Mouse (Mus musculus) intestine, embryonic 16.5 days (tissue): Measurements from ENCODE around the gene Klhl28. TPM values are rescaled to one million over a fixed set of nuclear protein-coding genes. Genes with fewer than 3 reads are reported as not detected.

Experiments used
- ATAC-seq: fragments of 200-750 bp; cut with Nextera tagmentation; 2 replicates; pipeline ENCODE4 v1.8.0; 2017; ENCODE audit warnings: moderate TSS enrichment, moderate library complexity
- H3K27ac ChIP-seq: fragments of 300-500 bp; sonication (generic); 2 replicates; pipeline ENCODE4 v1.5.1; 2014; ENCODE audit warnings: mild to moderate bottlenecking, low read length
- H3K27me3 ChIP-seq: fragments of 300-500 bp; sonication (generic); replicated peaks from 2 replicates; pipeline ENCODE4 v1.6.1; 2014; ENCODE audit warnings: low read length, control low read depth, mixed read lengths; ENCODE audit not compliant: control insufficient read depth, insufficient read depth
- H3K36me3 ChIP-seq: fragments of 300-500 bp; sonication (generic); 2 replicates; pipeline ENCODE4 v1.6.1; 2014; ENCODE audit warnings: low read length, control low read depth; ENCODE audit not compliant: control insufficient read depth, insufficient read depth
- H3K4me1 ChIP-seq: fragments of 300-500 bp; sonication (generic); 2 replicates; pipeline ENCODE4 v1.6.1; 2014; ENCODE audit warnings: low read length, control low read depth, mixed read lengths; ENCODE audit not compliant: control insufficient read depth, insufficient read depth
- H3K4me2 ChIP-seq: fragments of 300-500 bp; sonication (generic); 2 replicates; pipeline ENCODE4 v1.6.1; 2014; ENCODE audit warnings: low read depth, low read length, control low read depth
- H3K4me3 ChIP-seq: fragments of 300-500 bp; sonication (generic); 2 replicates; pipeline ENCODE4 v1.5.1; 2014; ENCODE audit warnings: mild to moderate bottlenecking, low read length
- H3K9ac ChIP-seq: fragments of 300-500 bp; sonication (generic); 2 replicates; pipeline ENCODE4 v1.6.1; 2014; ENCODE audit warnings: low read depth, low read length
- H3K9me3 ChIP-seq: fragments of 300-500 bp; sonication (generic); 2 replicates; pipeline ENCODE4 v1.6.1; 2016; ENCODE audit warnings: low read length, control low read depth; ENCODE audit not compliant: control insufficient read depth
- WGBS: fragments of 180-500 bp; shearing (Covaris S2); extraction: QIAGEN DNeasy Blood & Tissue Kit; methylation state at CpG from one replicate; pipeline ENCODE4 v1.1.7; 2014; 5-methylcytosine and 5-hydroxymethylcytosine counted together
- polyA plus RNA-seq: library from polyadenylated mRNA; unstranded; fragments of >200 nt; fragmentation: Nextera tagmentation; extraction: Ambion mirVana; gene quantifications from 2 replicates; pipeline ENCODE4 v1.2.1, GENCODE M21; 2015

The Klhl28 gene
- polyA plus RNA-seq, 1 experiment from 2014 or later = 10.9 TPM

GRCm38 (mm10) chr12:64966652-64967435 is 1.5 kb upstream of the Klhl28 start:
- ATAC-seq = no peak
- WGBS = 3% methylated on average over 19 of the region's 19 CpGs
- Histone ChIP-seq H3K4me3 (peak overlapping the region; percentile 96), H3K4me1 (peaks cover 16% of the 10 kb centered on the region), H3K4me2 (peak overlapping the region; percentile 90), H3K9me3 (no peaks in the 10 kb centered on the region), H3K9ac (peak overlapping the region; percentile 92), H3K27me3 (no peaks in the 10 kb centered on the region), H3K27ac (peak overlapping the region; percentile 89), H3K36me3 (no peaks in the 10 kb centered on the region)

DNA sequence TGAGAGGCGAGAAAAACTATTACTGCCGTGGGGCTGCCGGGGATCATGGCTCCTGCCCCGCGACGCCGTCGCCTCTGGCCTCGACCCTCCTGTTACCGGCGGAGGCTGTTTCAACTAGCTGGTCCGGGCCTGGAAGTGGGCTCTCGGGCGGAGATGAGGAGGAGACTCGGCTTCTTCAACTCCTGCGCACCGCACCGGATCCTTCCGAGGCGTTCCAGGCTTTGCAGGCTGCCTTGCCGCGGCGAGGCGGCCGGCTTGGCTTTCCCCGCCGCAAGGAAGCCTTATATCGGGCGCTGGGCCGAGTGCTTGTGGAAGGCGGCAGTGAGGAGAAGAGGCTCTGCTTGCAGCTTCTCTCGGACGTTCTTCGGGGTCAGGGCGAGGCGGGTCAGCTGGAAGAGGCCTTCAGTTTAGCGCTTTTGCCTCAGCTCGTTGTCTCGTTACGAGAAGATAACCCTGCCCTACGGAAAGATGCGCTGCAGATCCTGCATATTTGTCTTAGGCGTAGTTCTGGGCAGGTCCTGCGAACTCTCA is 832 bp upstream of the Klhl28 start:
- H3K9me3 ChIP-seq = no peaks in the 10 kb centered on the region
- no peaks in the 10 kb centered on the region for H3K27me3 ChIP-seq
- peak overlapping the region; percentile 90 for H3K4me2 ChIP-seq
- H3K27ac ChIP-seq = peak overlapping the region; percentile 89
- no peaks in the 10 kb centered on the region for H3K36me3 ChIP-seq
- under 1% methylated on average over 44 of the region's 44 CpGs for WGBS
- peak; percentile 30 for ATAC-seq
- H3K9ac ChIP-seq = peak overlapping the region; percentile 92
- peak overlapping the region; percentile 96 for H3K4me3 ChIP-seq
- peaks cover 13% of the 10 kb centered on the region for H3K4me1 ChIP-seq

GRCm38 (mm10) chr12:64964560-64964959 is 774 bp downstream of the Klhl28 start:
- Histone ChIP-seq H3K9me3 (no peaks in the 10 kb centered on the region), H3K27me3 (no peaks in the 10 kb centered on the region), H3K4me1 (peaks cover 6% of the 10 kb centered on the region; the same call in 1 of the 2 replicates), H3K4me2 (peak overlapping the region; percentile 57), H3K4me3 (peak overlapping the region; percentile 96), H3K27ac (peak overlapping the region; percentile 20; the same call in 1 of the 2 replicates), H3K9ac (peak overlapping the region; percentile 69), H3K36me3 (no peaks in the 10 kb centered on the region)
- WGBS = 17% methylated on average over 4 of the region's 4 CpGs
- 0 out of 2 replicates have a peak, but pooled peaks have one; percentile 0 for ATAC-seq

DNA sequence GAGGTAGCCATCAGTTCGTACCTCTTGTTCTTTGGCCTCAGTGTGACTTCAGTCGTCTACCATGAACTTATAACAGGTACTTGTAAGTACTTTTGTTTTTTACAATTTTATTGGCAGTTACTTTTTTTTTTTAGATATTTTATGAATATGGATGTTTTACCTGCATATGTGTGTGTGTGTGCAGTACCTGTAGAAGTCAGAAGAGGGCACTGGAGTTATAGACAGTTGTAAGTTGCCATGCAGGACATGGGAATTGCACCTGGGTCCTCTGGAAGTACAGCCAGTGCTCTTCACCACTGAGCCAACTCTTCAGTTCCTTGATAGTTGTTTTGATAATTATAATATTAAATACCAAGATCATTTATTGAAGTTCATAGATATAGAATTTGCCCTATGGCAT is 27.8 kb downstream of the Klhl28 start:
- Histone ChIP-seq H3K4me3 (no peak overlapping the region), H3K27me3 (no peaks in the 10 kb centered on the region), H3K36me3 (no peaks in the 10 kb centered on the region), H3K9ac (no peak overlapping the region), H3K27ac (no peak overlapping the region), H3K9me3 (no peaks in the 10 kb centered on the region), H3K4me1 (no peaks in the 10 kb centered on the region), H3K4me2 (no peak overlapping the region)
- 92% methylated on average over 2 of the region's 2 CpGs for WGBS
- ATAC-seq = no peak

GRCm38 (mm10) chr12:64917578-64918471 is 47.5 kb downstream of the Klhl28 start, which contains the start of gene Gm527:
Gene Gm527 (plus strand): TSS chr12:64917906.
- Histone ChIP-seq H3K27ac (peak within 1 kb of the TSS; percentile 57), H3K27me3 (no peaks in the 10 kb centered on the region), H3K36me3 (no peaks in the 10 kb centered on the region), H3K4me2 (peak within 1 kb of the TSS; percentile 86), H3K4me3 (peak within 1 kb of the TSS; percentile 85), H3K9ac (peak within 1 kb of the TSS; percentile 81), H3K4me1 (no peaks in the 10 kb centered on the region), H3K9me3 (no peaks in the 10 kb centered on the region)
- under 1% methylated on average over 75 of the region's 93 CpGs for WGBS
- peak; percentile 100 for ATAC-seq

- Histone ChIP-seq H3K9me3 (no peaks in the 10 kb centered on the region), H3K36me3 (no peaks in the 10 kb centered on the region), H3K27me3 (no peaks in the 10 kb centered on the region), H3K9ac (no peak overlapping the region), H3K27ac (no peak overlapping the region), H3K4me1 (no peaks in the 10 kb centered on the region), H3K4me3 (no peak overlapping the region), H3K4me2 (no peak overlapping the region)
- ATAC-seq = no peak
Observed at GRCm38 (mm10) chr12:64916735-64917134, 48.6 kb downstream of the Klhl28 start.

DNA sequence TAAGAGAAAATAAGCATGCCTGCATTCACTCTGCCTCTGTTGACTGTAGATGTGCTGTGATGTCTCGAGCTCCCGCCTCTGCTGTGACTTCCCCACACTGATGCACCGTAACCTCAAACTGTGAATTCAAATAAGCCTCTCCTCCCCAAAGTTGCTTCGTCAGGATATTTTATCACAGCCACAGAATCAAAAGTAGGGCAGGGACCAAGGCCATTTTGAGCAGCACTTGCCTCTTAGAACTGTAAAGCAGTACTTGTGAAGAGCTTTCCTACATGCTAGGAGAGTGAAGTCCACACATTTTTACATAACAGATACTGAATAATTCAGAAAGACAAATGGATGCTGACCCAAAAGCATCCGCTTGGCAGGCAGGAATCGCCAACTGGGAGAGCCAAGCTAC is 52.3 kb downstream of the Klhl28 start:
- H3K27ac ChIP-seq = no peak overlapping the region
- 64% methylated on average over 6 of the region's 6 CpGs for WGBS

DNA sequence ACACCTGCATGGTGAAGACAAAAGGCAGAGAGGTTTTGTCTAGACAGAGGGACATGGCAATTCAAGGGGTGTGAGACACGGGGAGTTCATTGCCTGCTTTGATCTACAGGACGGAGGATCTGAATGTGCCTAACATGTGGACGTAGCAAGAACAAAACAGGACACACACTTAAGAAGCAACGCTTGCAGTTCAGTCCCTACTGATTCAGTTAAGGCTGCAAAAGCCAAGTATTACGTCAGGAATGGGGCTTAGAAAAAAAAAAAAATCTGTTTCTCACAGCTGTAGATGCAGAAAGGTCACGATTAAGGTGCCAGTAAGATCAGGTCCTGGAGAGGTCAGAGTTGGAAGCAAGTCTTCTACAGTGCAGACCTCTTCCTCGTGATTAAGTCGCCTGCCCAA is 62.1 kb downstream of the Klhl28 start:
- H3K36me3 ChIP-seq = no peaks in the 10 kb centered on the region
- WGBS = 52% methylated on average over 8 of the region's 8 CpGs
- peak overlapping the region; percentile 42 for H3K27ac ChIP-seq

More for the DNA sequence above, 52.3 kb downstream of the Klhl28 start:
- H3K9me3 ChIP-seq = no peaks in the 10 kb centered on the region
- H3K4me2 ChIP-seq = no peak overlapping the region
- H3K4me3 ChIP-seq = no peak overlapping the region
- no peaks in the 10 kb centered on the region for H3K36me3 ChIP-seq
- H3K9ac ChIP-seq = no peak overlapping the region
- no peaks in the 10 kb centered on the region for H3K4me1 ChIP-seq
- no peaks in the 10 kb centered on the region for H3K27me3 ChIP-seq
- no peak for ATAC-seq

DNA sequence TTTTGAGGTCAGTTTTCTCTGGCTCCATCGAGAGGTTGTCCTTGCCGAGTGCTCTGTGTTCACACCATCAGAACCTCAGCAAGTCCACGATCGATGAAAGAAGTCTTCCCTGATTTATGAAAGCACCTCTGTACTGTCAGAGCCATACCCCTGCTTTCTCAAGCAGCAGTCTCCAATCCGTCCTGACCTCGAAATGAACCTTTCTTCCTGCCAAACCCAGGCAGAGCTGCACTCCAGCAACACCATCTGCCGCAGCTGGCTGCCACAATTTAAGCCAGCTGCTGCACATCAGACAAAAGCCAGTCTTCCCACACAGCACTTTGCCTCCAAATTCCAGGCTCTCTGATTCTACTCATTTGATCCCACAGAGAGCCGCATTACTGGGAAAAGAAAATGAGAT is 62.8 kb downstream of the Klhl28 start:
- Histone ChIP-seq H3K4me1 (no peaks in the 10 kb centered on the region; the same call in 1 of the 2 replicates), H3K9ac (no peak overlapping the region), H3K27ac (peak overlapping the region; percentile 34), H3K4me2 (no peak overlapping the region), H3K9me3 (no peaks in the 10 kb centered on the region), H3K36me3 (no peaks in the 10 kb centered on the region), H3K27me3 (no peaks in the 10 kb centered on the region), H3K4me3 (no peak overlapping the region)
- 30% methylated on average over 8 of the region's 8 CpGs for WGBS
- peak; percentile 93 for ATAC-seq

More for the DNA sequence above, 62.1 kb downstream of the Klhl28 start:
- Histone ChIP-seq H3K4me2 (no peak overlapping the region), H3K9ac (no peak overlapping the region), H3K4me3 (no peak overlapping the region), H3K27me3 (no peaks in the 10 kb centered on the region), H3K4me1 (no peaks in the 10 kb centered on the region; the same call in 1 of the 2 replicates), H3K9me3 (no peaks in the 10 kb centered on the region)
- peak; percentile 39 for ATAC-seq
